Mouse (Mus musculus): ENCODE measurements around the gene Olfr680-ps1.

DNA sequence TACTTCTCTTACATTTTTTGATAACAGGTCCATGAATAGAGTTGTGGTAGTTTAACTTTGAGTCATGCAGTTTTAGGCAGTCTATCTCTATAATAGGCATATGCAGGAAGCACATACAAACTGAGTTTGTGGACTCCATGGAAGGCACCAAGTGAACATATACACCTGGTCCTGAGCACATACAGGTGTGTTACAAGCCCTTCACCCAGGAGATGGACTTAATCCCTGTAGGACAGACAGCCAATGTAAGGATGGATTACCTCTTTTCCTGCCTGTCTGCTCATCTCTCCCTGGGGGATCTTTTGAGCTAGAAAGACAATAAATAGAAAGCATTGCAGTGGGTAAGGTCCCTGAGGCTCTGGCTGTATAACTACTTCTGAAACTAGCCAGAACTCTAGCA lies 23.9 kb upstream of the Olfr680-ps1 start, which contains the start of gene Olfr681:
- TF ChIP-seq CTCF (IDR thresholded peaks at IDR 0.05; ENCODE audit: extremely low read depth, insufficient read length, insufficient replicate concordance, low read depth, low read length) (no peak), POLR2A (IDR thresholded peaks at IDR 0.05; ENCODE audit: low read depth, low read length) (no peak)
